Mouse (Mus musculus) gastrocnemius, adult 2 months (tissue): ENCODE results near the gene Best2. TPM values are rescaled to one million over a fixed set of nuclear protein-coding genes. Genes with fewer than 3 reads are reported as not detected.
A peak's percentile ranks its signal among the peaks of the same experiment; 100 is the strongest.

Experiments
- DNase-seq: peaks from one replicate; pipeline ENCODE4 v3.0.0; 2022
- H3K27ac ChIP-seq: fragments of 200-600 bp; 2 replicates; pipeline ENCODE4 v1.8.1; 2022; ENCODE audit warnings: mild to moderate bottlenecking
- H3K4me3 ChIP-seq: fragments of 200-600 bp; 2 replicates; pipeline ENCODE4 v1.8.1; 2022; ENCODE audit warnings: mild to moderate bottlenecking, moderate library complexity
- CTCF ChIP-seq: fragments of 200-600 bp; IDR thresholded peaks from 2 replicates; pipeline ENCODE4 v1.8.1; 2022; ENCODE audit warnings: antibody characterized with exemption, mild to moderate bottlenecking, moderate library complexity
- intact Hi-C: fragments of 180-260 bp; cut with DNase I; formaldehyde crosslinking; loops from one replicate; pipeline ENCODE4 v1.15.1; 2025
- long read RNA-seq, 2 experiments: library from polyadenylated mRNA; stranded (forward); transcript quantifications; one replicate each; pipeline ENCODE4 v2.0.0; 2021
- total RNA-seq, 2 experiments: library from RNA; stranded (reverse); gene quantifications; 2 replicates each; pipeline ENCODE4 v1.2.3; 2021

Gene Best2
- total RNA-seq = not detected
- long read RNA-seq, experiment 1, partial matches to known transcripts = 0 of 1 reads
- long read RNA-seq, experiment 1, other reads (novel, unspliced or antisense) = 1 of 1 reads
- long read RNA-seq, experiment 2 = 0 reads

DNA sequence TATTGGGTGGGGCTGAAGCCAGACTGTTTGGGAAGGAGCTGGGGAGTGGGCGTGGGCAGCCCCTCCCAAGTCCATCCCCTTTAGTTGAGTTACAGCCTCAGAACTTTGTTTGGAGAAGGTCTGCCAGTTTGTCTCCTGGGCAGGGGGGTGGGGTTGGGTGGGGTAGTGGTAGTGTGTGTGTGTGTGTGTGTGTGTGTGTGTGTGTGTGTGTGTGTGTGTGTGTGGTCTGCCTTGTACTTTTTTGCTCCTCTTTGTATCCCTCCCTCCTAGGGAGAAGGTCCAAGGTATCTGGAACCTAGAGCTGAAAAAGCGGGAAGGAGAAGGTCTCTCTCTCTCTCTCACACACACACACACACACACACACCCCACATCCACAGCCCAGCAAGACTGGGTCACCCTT is at the start of gene Best2:
Gene Best2 (minus strand): TSS at position 101 of the 400 bp plus-strand sequence.
- intact Hi-C loops = no loop called here
- no peak for DNase-seq
- peak within 1 kb of the TSS; percentile 57 for H3K4me3 ChIP-seq

GRCm38 (mm10) chr8:85062603-85063002 is 48.3 kb upstream of the Best2 start:
- no peak for TF ChIP-seq CTCF
- no peak for DNase-seq
- Histone ChIP-seq H3K27ac (no peak overlapping the region), H3K4me3 (no peak overlapping the region)
- intact Hi-C loops = no loop called here

More for the DNA sequence above, at the start of gene Best2:
- no peak for TF ChIP-seq CTCF
- H3K27ac ChIP-seq = no peak within 1 kb of the TSS

DNA sequence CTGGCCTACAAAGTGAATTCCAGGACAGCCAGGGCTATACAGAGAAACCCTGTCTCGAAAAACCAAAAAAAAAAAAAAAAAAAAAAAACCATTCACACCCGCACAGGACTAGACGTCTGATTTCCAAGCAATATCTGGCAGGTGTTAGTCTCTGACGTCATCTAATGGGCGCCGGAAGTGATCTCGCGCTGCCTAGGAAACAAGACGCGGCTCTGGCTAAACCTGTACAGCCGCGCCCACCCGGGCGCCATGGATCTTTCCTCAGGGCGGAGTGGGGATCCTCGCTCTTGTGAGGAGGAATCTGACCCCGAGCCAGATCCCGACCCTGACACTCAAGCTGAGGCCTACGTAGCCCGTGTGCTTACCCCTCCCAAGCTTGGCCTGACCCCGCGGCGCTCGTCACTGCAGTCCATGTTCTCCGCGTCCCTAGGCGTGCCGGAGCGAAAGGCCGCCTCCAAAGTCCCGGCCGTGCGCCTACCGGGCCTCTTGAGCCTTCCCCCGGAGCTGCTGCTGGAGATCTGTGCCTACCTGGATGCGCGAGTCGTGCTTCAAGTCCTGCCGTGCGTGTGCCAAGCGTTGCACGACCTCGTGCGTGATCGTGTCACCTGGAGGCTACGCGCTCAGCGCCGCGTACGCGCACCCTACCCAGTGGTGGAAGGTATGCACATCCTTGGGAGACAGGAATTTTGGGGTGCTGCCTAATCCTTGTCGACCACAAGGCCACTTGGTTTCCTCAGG is 45.7 kb upstream of the Best2 start, which contains the start of gene Fbxw9:
Gene Fbxw9 (plus strand): TSS at position 177 of the 738 bp plus-strand sequence.
- Histone ChIP-seq H3K4me3 (peak within 1 kb of the TSS; percentile 99), H3K27ac (peak within 1 kb of the TSS; percentile 76)
- DNase-seq = peak; percentile 88
- TF ChIP-seq CTCF = no peak
- intact Hi-C loops = no loop called here

DNA sequence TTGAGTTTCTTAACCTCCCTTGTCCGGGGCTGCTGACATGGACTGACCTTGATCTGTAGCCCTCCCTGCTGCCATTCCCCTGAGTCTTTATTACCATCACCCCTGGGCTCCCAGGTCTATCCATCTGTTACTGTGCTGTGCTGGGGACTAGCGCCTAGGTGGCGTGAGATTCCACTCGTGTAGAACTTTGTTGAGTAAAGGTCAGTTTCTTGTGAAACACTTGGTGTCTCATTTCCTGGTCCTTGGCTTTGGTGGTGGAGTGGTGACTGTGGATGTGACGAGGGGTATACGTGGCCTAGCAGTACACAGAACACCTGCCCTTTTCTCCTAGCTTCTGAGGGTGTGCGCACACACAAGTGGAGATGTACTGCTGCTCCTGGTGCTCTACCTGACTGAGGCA is 43.0 kb upstream of the Best2 start:
- TF ChIP-seq CTCF = no peak
- no peak for DNase-seq
- Histone ChIP-seq H3K4me3 (no peak overlapping the region), H3K27ac (no peak overlapping the region)
- intact Hi-C loops = no loop called here

- DNase-seq = no peak
- intact Hi-C loops = no loop called here
- Histone ChIP-seq H3K4me3 (no peak overlapping the region), H3K27ac (0 out of 2 replicates have a peak overlapping the region, but pooled peaks have one; percentile 24)
- no peak for TF ChIP-seq CTCF
Measured at GRCm38 (mm10) chr8:85043619-85044018, 29.3 kb upstream of the Best2 start.

GRCm38 (mm10) chr8:85037681-85038531 is 23.6 kb upstream of the Best2 start:
- intact Hi-C loops = no loop called here
- peak; percentile 63 for DNase-seq
- peak overlapping the region; percentile 95 for H3K4me3 ChIP-seq
- no peak for TF ChIP-seq CTCF
- H3K27ac ChIP-seq = peak overlapping the region; percentile 98

DNA sequence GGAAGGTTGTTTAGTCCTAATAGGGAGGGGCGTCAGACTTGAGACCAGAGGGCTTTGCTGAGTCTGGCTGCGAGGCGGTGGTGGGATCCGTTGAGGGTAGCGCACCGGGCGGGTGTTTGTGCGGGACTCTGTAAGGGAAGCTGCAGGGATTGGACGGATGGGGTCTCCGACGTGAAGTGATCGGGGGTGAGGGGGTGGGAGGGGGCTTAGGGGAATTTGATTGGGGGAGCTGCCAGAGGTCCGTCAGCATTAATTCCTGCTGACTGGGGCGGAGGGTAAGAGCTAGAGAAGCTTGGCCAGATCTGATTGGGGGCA is 23.0 kb upstream of the Best2 start:
- peak overlapping the region; percentile 98 for H3K27ac ChIP-seq
- TF ChIP-seq CTCF = no peak
- peak overlapping the region; percentile 95 for H3K4me3 ChIP-seq
- DNase-seq = peak; percentile 48
- intact Hi-C loops = no loop called here

DNA sequence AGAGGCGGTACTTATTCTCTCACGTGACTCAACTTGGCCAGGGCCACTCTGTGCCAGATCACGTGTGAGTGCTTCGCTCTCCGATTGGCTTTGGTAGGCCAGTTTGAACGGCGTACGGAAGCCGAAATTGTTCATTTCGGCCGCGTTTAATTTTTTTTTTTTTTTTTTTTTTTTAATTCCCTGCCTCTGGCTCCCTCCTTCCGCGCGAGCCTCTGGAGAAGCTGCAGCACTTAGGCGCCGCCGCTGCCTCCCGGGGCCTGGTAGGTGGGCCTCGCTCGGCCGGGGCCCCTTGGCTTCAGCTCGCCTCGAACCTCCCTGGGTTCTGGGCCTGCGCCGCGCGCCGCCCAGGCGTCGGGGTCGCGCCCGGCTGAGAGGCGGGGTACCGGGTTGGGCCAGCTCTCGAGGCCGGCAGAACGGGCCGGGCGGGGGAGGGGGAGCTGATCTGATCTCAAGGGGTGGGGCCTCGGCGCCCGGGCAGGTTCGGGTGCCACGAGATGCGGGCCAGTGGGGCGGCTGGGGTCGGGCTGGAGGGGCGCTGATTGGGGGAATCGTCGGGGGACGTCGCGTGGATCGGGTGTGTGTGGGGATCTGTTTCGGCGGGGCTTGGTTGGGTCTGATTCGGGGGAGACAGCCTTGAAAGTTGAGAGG is 22.5 kb upstream of the Best2 start, which contains the start of gene Tnpo2:
Gene Tnpo2 (plus strand): TSS at position 198 of the 648 bp plus-strand sequence.
- Histone ChIP-seq H3K27ac (peak within 1 kb of the TSS; percentile 98), H3K4me3 (peak within 1 kb of the TSS; percentile 95)
- no peak for TF ChIP-seq CTCF
- intact Hi-C loops = no loop called here
- peak; percentile 93 for DNase-seq

- intact Hi-C loops = no loop called here
- H3K27ac ChIP-seq = peak overlapping the region; percentile 98
- peak overlapping the region; percentile 95 for H3K4me3 ChIP-seq
- no peak for TF ChIP-seq CTCF
- DNase-seq = no peak
Measured at GRCm38 (mm10) chr8:85036381-85036717, 22.0 kb upstream of the Best2 start.

- DNase-seq = no peak
- peak overlapping the region; percentile 98 for H3K27ac ChIP-seq
- intact Hi-C loops = no loop called here
- H3K4me3 ChIP-seq = peak overlapping the region; percentile 95
- TF ChIP-seq CTCF = no peak
Measured at GRCm38 (mm10) chr8:85035728-85036310, 21.5 kb upstream of the Best2 start.

DNA sequence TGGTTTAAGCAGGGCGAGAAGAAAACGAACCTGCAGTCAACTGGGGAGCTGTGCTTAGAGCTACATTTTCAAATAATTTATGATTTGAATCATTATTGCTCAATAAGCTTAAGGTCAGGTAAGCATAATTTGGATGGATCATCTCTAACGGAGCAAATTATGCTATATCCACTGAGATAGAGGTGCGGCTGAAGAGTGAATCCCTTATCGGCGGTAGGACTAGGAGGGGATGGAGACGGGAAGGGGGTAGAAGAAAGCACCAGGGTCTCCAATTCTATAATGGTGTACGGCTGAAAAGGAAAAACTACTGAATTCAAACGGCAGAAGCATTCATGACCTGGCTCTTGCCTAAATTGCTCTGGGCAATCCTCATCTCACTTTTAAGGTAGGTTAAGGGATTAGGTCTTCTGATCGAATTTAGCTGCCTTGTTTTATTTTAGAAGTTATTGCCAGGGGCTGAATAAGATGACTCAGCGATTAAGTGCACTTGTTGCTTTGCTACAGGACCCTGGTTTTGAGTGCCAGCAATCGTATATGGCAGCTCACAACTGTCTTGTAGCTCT is 20.9 kb upstream of the Best2 start:
- Histone ChIP-seq H3K27ac (peak overlapping the region; percentile 98), H3K4me3 (peak overlapping the region; percentile 95)
- no peak for TF ChIP-seq CTCF
- intact Hi-C loops = no loop called here
- DNase-seq = no peak

DNA sequence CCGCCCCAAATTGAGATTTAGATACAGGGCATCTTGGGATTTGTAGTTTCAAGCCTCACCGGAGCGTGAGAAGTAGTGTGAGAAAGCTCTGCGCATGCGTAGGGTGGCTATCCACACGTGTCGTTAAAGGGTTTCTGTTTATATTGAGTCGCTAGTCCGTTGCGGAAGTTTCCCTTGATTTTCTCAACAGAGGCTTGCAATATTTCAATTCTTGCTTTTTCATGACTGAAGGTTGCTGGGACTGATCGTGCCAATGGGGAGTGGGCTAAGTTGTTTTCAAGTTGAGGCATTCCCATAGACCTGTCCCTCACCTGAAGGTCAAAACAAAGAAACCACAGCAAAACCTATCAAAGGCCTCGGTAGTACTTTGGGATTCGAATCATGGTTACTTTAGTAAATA is 20.4 kb upstream of the Best2 start:
- intact Hi-C loops = no loop called here
- Histone ChIP-seq H3K27ac (peak overlapping the region; percentile 98), H3K4me3 (peak overlapping the region; percentile 95)
- DNase-seq = peak; percentile 83
- no peak for TF ChIP-seq CTCF
